Mouse (Mus musculus): ENCODE measurements at regions not wholly inside any gene's neighbourhood (a gene's known extent, or its start where the extent isn't known, plus 50 kb on each side); places are given as distances from the start of the nearest gene placed in this dataset.
A peak's percentile ranks its signal among the peaks of the same experiment; 100 is the strongest.

DNA sequence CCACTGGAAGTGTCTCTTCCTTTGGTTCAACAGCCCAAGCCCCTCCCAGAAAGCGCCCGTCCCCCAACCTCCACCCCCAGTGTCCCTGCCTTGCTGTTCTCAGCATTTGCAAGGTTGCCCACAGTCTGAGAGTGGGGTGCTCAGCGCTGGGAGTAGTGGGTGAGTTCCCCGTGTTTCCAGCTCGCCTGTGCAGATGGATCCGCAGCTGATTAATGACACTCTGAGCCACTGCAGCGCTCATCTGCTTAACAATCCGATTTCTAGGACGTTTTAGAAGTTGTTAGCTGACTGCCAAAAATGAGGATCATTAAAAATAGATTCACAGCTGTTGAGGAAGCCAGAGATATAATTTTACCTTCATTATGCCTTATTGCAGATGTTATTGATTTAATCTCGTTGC, 280.0 kb upstream of the Npvf start:
- TF ChIP-seq CTCF (IDR thresholded peaks at IDR 0.05) = no peak
- no peak for TF ChIP-seq EP300 (IDR thresholded peaks at IDR 0.05)
- no peaks in the 10 kb centered on the region for H3K4me1 ChIP-seq (ENCODE audit: insufficient read depth, low read depth, low read length)
- H3K4me2 ChIP-seq (replicated peaks; ENCODE audit: low read depth, low read length) = no peak overlapping the region
- DNase-seq (ENCODE audit: low spot score) (no peak), ATAC-seq (no peak)
- no peaks in the 10 kb centered on the region for H3K27me3 ChIP-seq (replicated peaks; ENCODE audit: insufficient read depth, low read length)
- no peak overlapping the region for H3K4me3 ChIP-seq (ENCODE audit: low read depth, low read length)
- WGBS = 55% methylated on average over 10 of the region's 10 CpGs
- no peaks in the 10 kb centered on the region for H3K36me3 ChIP-seq (ENCODE audit: insufficient read depth, low read length)
- H3K27ac ChIP-seq (ENCODE audit: low read length) = no peak overlapping the region
- no peaks in the 10 kb centered on the region for H3K9me3 ChIP-seq (ENCODE audit: low read length)
- H3K9ac ChIP-seq (replicated peaks; ENCODE audit: low read depth) = no peak overlapping the region

DNA sequence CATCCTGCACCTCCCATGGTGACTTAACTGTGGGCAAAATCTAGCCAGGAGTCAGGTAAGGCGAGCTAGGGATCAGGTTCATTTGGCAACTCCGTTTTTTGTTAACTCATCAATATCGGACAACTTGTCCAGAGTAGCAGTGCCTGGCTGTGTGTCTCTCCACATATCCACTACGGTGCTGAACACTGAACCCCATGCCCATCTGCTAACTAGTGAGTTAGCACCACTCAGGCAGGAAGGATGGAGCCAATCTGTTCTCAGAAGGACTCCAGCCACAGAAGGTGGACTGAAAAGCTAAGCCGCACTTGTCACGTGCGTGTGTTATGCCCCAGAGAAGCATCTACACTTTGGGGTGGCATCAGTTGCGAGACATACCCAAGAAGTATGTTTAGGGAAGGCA, 282.1 kb upstream of the Npvf start:
- no peaks in the 10 kb centered on the region for H3K4me1 ChIP-seq (ENCODE audit: insufficient read depth, low read depth, low read length)
- H3K4me2 ChIP-seq (replicated peaks; ENCODE audit: low read depth, low read length) = no peak overlapping the region
- H3K36me3 ChIP-seq (ENCODE audit: insufficient read depth, low read length) = no peaks in the 10 kb centered on the region
- DNase-seq (ENCODE audit: low spot score) (no peak), ATAC-seq (no peak)
- H3K9me3 ChIP-seq (ENCODE audit: low read length) = no peaks in the 10 kb centered on the region
- no peak overlapping the region for H3K9ac ChIP-seq (replicated peaks; ENCODE audit: low read depth)
- no peak for TF ChIP-seq EP300 (IDR thresholded peaks at IDR 0.05)
- TF ChIP-seq CTCF (IDR thresholded peaks at IDR 0.05) = no peak
- H3K27ac ChIP-seq (ENCODE audit: low read length) = no peak overlapping the region
- no peak overlapping the region for H3K4me3 ChIP-seq (ENCODE audit: low read depth, low read length)
- WGBS = 78% methylated on average over 8 of the region's 8 CpGs
- H3K27me3 ChIP-seq (replicated peaks; ENCODE audit: insufficient read depth, low read length) = no peaks in the 10 kb centered on the region

DNA sequence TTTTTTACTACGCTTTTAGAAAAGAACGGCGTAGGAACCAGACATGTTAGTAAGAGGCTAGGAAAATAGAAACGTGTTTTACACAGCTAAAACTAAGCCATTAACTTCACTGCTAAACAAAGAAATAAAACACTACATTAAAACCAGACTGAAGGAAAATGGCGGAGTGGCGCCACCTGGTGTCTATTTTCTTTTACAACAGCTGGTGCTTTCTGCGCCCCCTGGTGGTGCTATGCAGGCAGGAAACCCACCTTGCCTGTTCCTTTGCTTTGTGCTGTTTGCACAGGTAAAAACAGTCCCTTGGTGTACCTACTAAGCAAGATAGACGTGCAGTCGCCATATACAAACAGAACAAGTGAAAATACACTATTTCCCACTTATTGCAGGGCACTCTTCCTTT, 282.9 kb upstream of the Npvf start:
- DNase-seq (ENCODE audit: low spot score) (peak; percentile 71), ATAC-seq (no peak)
- no peak overlapping the region for H3K9ac ChIP-seq (replicated peaks; ENCODE audit: low read depth)
- no peak overlapping the region for H3K27ac ChIP-seq (ENCODE audit: low read length)
- H3K36me3 ChIP-seq (ENCODE audit: insufficient read depth, low read length) = no peaks in the 10 kb centered on the region
- H3K4me1 ChIP-seq (ENCODE audit: insufficient read depth, low read depth, low read length) = no peaks in the 10 kb centered on the region
- WGBS = 26% methylated on average over 9 of the region's 9 CpGs
- no peaks in the 10 kb centered on the region for H3K27me3 ChIP-seq (replicated peaks; ENCODE audit: insufficient read depth, low read length)
- no peak overlapping the region for H3K4me2 ChIP-seq (replicated peaks; ENCODE audit: low read depth, low read length)
- no peak for TF ChIP-seq EP300 (IDR thresholded peaks at IDR 0.05)
- peak; percentile 100 for TF ChIP-seq CTCF (IDR thresholded peaks at IDR 0.05)
- H3K4me3 ChIP-seq (ENCODE audit: low read depth, low read length) = no peak overlapping the region
- no peaks in the 10 kb centered on the region for H3K9me3 ChIP-seq (ENCODE audit: low read length)

DNA sequence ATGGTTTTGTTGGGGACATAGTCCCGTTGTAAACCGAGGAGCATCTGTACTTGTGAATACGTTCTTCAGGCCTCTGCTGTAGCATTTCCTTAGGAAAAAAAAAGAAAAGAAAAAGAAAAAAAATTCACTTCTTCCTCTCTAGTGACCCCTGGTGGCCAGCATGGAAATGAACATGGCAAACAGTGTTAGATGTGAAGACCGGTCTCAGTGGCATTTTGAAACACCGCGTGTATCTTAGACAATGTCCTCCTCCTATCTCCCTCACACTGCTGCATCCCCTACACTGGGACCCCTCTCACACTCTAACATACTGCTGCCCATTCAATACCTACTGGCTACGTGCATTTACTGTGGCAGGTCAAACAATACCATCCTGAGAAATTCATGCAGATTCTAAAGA, 284.6 kb upstream of the Npvf start:
- ATAC-seq = peak; percentile 44; the same call in 1 of the 2 replicates
- Histone ChIP-seq H3K9me3 (ENCODE audit: low read length) (no peaks in the 10 kb centered on the region), H3K36me3 (ENCODE audit: insufficient read depth, low read length) (no peaks in the 10 kb centered on the region), H3K4me2 (replicated peaks; ENCODE audit: low read depth, low read length) (no peak overlapping the region), H3K4me3 (ENCODE audit: low read depth, low read length) (no peak overlapping the region), H3K27me3 (replicated peaks; ENCODE audit: insufficient read depth, low read length) (no peaks in the 10 kb centered on the region), H3K27ac (ENCODE audit: low read length) (no peak overlapping the region), H3K4me1 (ENCODE audit: insufficient read depth, low read depth, low read length) (no peaks in the 10 kb centered on the region), H3K9ac (replicated peaks; ENCODE audit: low read depth) (no peak overlapping the region)
- TF ChIP-seq EP300 (IDR thresholded peaks at IDR 0.05) = no peak
- peak; percentile 85 for TF ChIP-seq CTCF (IDR thresholded peaks at IDR 0.05)
- peak; percentile 75 for DNase-seq (ENCODE audit: low spot score)
- WGBS = 17% methylated on average over 7 of the region's 7 CpGs

DNA sequence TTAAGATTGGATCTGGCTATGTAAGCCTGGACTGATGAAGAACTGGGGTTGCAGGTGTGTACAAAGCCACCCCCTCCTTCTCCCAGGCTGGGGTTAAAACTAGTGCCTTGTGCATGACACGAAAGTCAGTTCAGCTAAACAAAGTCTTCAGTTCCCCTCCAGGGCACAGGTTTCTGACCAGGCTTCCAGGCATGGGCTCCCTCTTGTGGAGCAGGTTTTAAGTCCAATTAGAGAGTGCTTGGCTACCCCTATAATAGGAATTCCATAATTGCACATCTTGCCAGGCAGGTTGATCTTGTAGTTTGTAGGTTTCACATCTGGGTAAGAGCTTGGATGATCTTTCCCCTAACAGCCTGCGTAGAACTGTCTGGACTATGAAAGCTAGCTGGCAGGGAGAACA, 285.2 kb upstream of the Npvf start:
- H3K36me3 ChIP-seq (ENCODE audit: insufficient read depth, low read length) = no peaks in the 10 kb centered on the region
- H3K4me1 ChIP-seq (ENCODE audit: insufficient read depth, low read depth, low read length) = no peaks in the 10 kb centered on the region
- no peak overlapping the region for H3K9ac ChIP-seq (replicated peaks; ENCODE audit: low read depth)
- no peak for TF ChIP-seq EP300 (IDR thresholded peaks at IDR 0.05)
- peak; percentile 65 for TF ChIP-seq CTCF (IDR thresholded peaks at IDR 0.05)
- no peaks in the 10 kb centered on the region for H3K27me3 ChIP-seq (replicated peaks; ENCODE audit: insufficient read depth, low read length)
- DNase-seq (ENCODE audit: low spot score) (peak; percentile 45), ATAC-seq (no peak)
- H3K27ac ChIP-seq (ENCODE audit: low read length) = no peak overlapping the region
- H3K4me3 ChIP-seq (ENCODE audit: low read depth, low read length) = no peak overlapping the region
- 51% methylated on average over 2 of the region's 2 CpGs for WGBS
- H3K9me3 ChIP-seq (ENCODE audit: low read length) = no peaks in the 10 kb centered on the region
- no peak overlapping the region for H3K4me2 ChIP-seq (replicated peaks; ENCODE audit: low read depth, low read length)

DNA sequence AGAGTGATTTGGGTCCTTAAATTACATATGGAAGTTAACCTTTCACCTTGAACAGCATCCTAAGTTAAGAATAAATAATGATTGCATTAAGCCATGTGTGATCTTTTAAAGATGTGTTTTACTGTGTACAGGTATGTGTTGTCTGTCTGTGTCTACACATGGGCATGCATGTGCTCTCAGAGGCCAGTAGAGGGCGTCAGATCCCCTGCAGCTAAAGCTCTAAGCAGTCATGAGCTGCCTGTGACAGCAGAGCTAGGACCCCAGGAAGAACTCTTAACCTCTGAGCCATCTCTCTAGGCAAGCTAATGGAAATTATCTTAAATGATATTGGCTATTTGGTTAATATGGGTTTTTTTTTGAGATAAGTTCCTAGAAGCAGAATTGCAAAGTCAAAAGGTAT, 285.9 kb upstream of the Npvf start:
- ATAC-seq = no peak
- no peak overlapping the region for H3K4me3 ChIP-seq (ENCODE audit: low read depth, low read length)
- no peak for DNase-seq (ENCODE audit: low spot score)
- H3K36me3 ChIP-seq (ENCODE audit: insufficient read depth, low read length) = no peaks in the 10 kb centered on the region
- H3K9me3 ChIP-seq (ENCODE audit: low read length) = no peaks in the 10 kb centered on the region
- no peaks in the 10 kb centered on the region for H3K27me3 ChIP-seq (replicated peaks; ENCODE audit: insufficient read depth, low read length)
- TF ChIP-seq EP300 (IDR thresholded peaks at IDR 0.05) (no peak), CTCF (IDR thresholded peaks at IDR 0.05) (peak; percentile 62)
- H3K4me2 ChIP-seq (replicated peaks; ENCODE audit: low read depth, low read length) = no peak overlapping the region
- no peak overlapping the region for H3K9ac ChIP-seq (replicated peaks; ENCODE audit: low read depth)
- WGBS = 23% methylated on average over 1 of the region's 1 CpGs
- no peaks in the 10 kb centered on the region for H3K4me1 ChIP-seq (ENCODE audit: insufficient read depth, low read depth, low read length)
- H3K27ac ChIP-seq (ENCODE audit: low read length) = no peak overlapping the region

Measured in lung, postnatal 0 days (tissue).